Comparison of ENCODE assay signal across 28 mouse cellular contexts in genomic region chr3:49527642-49528041, GRCm38 (mm10).
"Had no signal": no experiment of that assay in that cellular context is flagged by ENCODE, and none has a peak within 500 bp of the region (broad histone marks: within the 10 kb centered on the region; RNA-seq: fewer than 3 reads in every experiment).

No protein-coding gene starts in this region.

- H3K36me3 ChIP-seq: embryonic facial prominence, embryonic 10.5 days; embryonic facial prominence, embryonic 12.5 days; embryonic facial prominence, embryonic 13.5 days; embryonic facial prominence, embryonic 15.5 days; forebrain, embryonic 10.5 days; forebrain, embryonic 12.5 days; forebrain, embryonic 15.5 days had no signal

- H3K4me3 ChIP-seq: embryonic facial prominence, embryonic 10.5 days; embryonic facial prominence, embryonic 12.5 days; embryonic facial prominence, embryonic 13.5 days; embryonic facial prominence, embryonic 15.5 days; erythroblast, embryonic 14.5 days; forebrain, embryonic 10.5 days; forebrain, embryonic 12.5 days; forebrain, embryonic 13.5 days; forebrain, embryonic 15.5 days; gastrocnemius, adult 2 months; heart, adult 2 months had no signal

- H3K4me2 ChIP-seq: embryonic facial prominence, embryonic 12.5 days; embryonic facial prominence, embryonic 13.5 days; embryonic facial prominence, embryonic 15.5 days; forebrain, embryonic 12.5 days; forebrain, embryonic 13.5 days; forebrain, embryonic 15.5 days had no signal

- H3K9ac ChIP-seq: embryonic facial prominence, embryonic 12.5 days; embryonic facial prominence, embryonic 13.5 days; embryonic facial prominence, embryonic 15.5 days; forebrain, embryonic 12.5 days; forebrain, embryonic 13.5 days; forebrain, embryonic 15.5 days; forebrain, postnatal 0 days had no signal

- H3K27me3 ChIP-seq: embryonic facial prominence, embryonic 12.5 days; embryonic facial prominence, embryonic 13.5 days; embryonic facial prominence, embryonic 15.5 days; forebrain, embryonic 12.5 days; forebrain, embryonic 13.5 days; forebrain, embryonic 15.5 days had no signal

- H3K9me3 ChIP-seq: embryonic facial prominence, embryonic 10.5 days; embryonic facial prominence, embryonic 12.5 days; embryonic facial prominence, embryonic 13.5 days; embryonic facial prominence, embryonic 15.5 days; forebrain, embryonic 10.5 days; forebrain, embryonic 12.5 days; forebrain, embryonic 13.5 days; forebrain, embryonic 15.5 days had no signal

- H3K4me1 ChIP-seq: embryonic facial prominence, embryonic 10.5 days; embryonic facial prominence, embryonic 12.5 days; embryonic facial prominence, embryonic 13.5 days; embryonic facial prominence, embryonic 15.5 days; forebrain, embryonic 12.5 days; forebrain, embryonic 13.5 days; forebrain, embryonic 15.5 days had no signal

- DNase-seq: cerebellum, adult 2 months; cerebellum, adult 8-10 months; cerebellum, adult 9-10 months; cerebellum, adult 9-11 months; cerebellum, postnatal 10 days; cerebellum, postnatal 14 days; cerebellum, postnatal 25 days; cerebellum, postnatal 36 days; embryo, embryonic 11 days; forebrain, postnatal 0 days; gastrocnemius, adult 2 months; gastrocnemius, postnatal 10 days; gastrocnemius, postnatal 14 days; gastrocnemius, postnatal 25 days; gastrocnemius, postnatal 36 days; heart, adult 11 months; heart, adult 18-20 months; heart, adult 2 months had no signal

- ATAC-seq: forebrain, embryonic 13.5 days; forebrain, embryonic 14.5 days; forebrain, embryonic 15.5 days; forebrain, postnatal 0 days had no signal

- H3K27ac ChIP-seq: embryonic facial prominence, embryonic 10.5 days; embryonic facial prominence, embryonic 12.5 days; embryonic facial prominence, embryonic 13.5 days; embryonic facial prominence, embryonic 15.5 days; forebrain, embryonic 10.5 days; forebrain, embryonic 12.5 days; forebrain, embryonic 13.5 days; forebrain, embryonic 15.5 days; gastrocnemius, adult 2 months; heart, adult 2 months had no signal
